Mouse (Mus musculus) liver, adult 2 months (tissue): ENCODE measurements around the gene Dst.

Experiments used
- CTCF ChIP-seq: fragments of 200-500 bp; IDR thresholded peaks from 2 replicates; pipeline ENCODE4 v1.5.1; 2011; ENCODE audit warnings: low read depth, low read length, control low read depth
- POLR2A ChIP-seq: fragments of 200-500 bp; IDR thresholded peaks from 2 replicates; pipeline ENCODE4 v1.6.1; 2011; ENCODE audit warnings: low read length, control low read depth; ENCODE audit not compliant: insufficient read depth; ENCODE audit errors: extremely low read depth

- TF ChIP-seq POLR2A (no peak), CTCF (no peak)
These were observed 125.5 kb downstream of the Dst start for GRCm38 (mm10) chr1:34033478-34033877.
